Mouse (Mus musculus) retina, postnatal 7 days (tissue): ENCODE results near the gene Hao1.

Source experiments
- DNase-seq: peaks from one replicate; pipeline ENCODE4 v3.0.0-alpha.2; 2012; ENCODE audit warnings: low read depth, low spot score

Gene Hao1

DNA sequence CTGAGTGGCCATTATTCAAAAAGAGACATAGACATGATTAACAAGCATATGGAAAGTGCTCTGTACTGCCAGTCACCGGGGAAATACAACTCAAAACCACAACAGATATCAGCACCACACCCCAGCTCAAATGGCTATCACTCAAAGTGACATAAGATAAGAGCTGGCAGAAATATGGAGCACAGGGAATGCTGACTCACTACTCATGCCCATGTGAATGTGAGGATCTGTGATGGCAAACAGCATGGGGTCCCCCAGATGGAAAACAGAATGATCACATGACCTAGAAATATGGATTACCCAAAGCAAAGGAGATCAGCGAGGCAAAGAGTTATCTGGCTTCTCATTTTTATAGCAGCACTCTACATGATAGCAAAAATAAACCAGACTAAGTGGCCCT lies 89.0 kb downstream of the Hao1 start:
- no peak for DNase-seq

DNA sequence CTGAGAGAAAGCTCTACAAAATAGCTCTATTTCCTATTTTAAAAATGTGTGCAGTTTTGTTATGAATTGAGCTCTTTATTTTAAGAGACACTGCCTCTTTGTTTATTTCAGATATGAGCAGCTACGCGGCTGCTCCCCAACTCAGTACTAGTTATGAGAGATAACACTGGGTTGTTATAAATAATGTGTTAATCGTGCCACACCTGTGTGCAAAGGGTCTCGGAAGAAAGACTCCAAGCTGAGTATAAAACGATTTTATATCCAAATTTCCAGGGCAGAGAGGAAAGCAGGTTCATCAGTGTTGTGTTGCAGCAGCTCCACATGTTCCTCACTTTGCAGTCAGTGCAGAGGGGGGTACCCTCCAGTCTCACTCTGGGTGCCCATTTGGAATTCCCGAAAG lies 91.8 kb downstream of the Hao1 start:
- no peak for DNase-seq

DNA sequence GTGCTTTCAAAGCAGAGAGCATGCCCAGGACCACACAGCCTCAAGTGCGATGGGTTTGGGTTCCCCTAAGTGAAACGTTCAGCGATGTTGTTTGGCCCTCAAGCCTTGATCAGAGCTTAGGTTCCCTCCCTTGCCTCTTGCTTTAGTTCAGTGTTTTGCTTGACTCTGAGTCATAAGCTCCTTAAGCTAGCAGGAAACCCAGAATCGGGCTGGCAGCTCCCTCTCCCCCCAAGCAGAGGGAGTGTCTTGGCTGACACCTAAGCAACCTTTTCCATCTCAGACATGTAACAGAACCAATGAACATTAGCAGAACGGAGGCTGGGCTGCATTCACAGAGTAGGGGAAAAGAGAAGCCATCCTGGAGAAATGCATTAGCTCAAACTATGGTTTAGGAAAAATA lies 93.3 kb downstream of the Hao1 start:
- no peak for DNase-seq

DNA sequence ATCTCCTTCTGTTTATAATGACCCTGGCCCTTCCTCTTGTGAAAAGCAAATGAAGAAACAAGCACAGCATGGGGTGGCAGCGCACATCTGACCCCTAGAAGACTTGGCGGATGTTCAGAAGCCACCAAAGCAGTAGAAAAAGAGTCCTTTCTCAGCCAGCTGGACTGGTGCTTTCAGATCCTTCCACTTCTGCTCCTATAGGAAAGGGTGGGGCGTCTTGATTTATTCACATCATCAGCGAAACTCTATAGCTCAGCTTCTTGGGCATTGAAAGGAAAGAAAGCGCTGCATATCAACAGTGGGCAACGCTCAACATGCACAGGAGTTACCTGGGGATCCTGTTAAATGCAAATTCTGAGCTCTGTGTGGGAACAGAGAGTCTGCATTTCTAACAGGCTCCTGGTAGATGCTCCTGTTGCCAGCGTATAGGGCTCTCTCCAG lies 98.1 kb downstream of the Hao1 start:
- DNase-seq: no peak

DNA sequence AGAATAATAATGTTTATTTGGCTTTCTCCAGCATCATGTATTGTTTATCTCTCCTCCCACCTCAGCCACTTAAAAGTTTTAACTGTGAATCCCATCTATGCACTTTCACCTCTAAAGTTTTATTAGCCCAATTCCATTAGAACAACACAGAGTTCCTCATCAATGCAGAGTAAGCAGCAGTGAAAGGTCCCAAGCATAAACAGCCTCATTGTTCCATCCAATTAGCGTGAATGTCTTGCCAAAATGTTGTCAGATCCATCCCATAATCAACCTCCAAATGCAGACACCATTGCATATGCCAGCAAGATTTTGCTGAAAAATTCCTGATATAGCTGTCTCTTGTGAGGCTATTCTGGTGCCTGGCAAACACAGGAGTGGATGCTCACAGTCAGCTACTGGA lies 101.4 kb downstream of the Hao1 start:
- no peak for DNase-seq

DNA sequence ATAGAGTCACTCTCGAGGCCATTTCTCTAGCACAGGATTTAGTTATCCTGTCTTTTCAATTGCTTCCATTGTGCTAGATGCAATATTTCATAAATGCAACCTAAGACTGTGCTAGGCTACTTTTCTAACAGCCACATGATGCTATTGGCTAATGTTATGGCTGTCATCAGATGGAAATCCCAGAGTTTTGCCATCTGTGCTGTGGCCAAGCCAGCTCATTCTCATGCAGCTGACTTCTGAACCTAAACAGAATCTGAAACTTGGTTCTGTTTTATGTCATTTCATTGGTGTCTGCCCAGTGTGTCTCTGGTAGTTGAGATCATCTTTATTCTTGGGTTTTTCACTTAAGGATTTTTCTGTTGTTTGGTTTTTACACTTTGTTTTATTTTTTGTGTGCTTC lies 103.2 kb downstream of the Hao1 start:
- DNase-seq: no peak
